Mouse (Mus musculus) liver, embryonic 16.5 days (tissue): ENCODE results near the gene Dcun1d4. TPM values are rescaled to one million over a fixed set of nuclear protein-coding genes. Genes with fewer than 3 reads are reported as not detected.

Source experiments
- ATAC-seq: fragments of 200-750 bp; cut with Nextera tagmentation; 2 replicates; pipeline ENCODE4 v1.8.0; 2017; ENCODE audit warnings: low read depth, mild to moderate bottlenecking, moderate number of reproducible peaks, moderate library complexity
- H3K27ac ChIP-seq: fragments of 300-500 bp; sonication (generic); 2 replicates; pipeline ENCODE4 v1.5.1; 2014; ENCODE audit warnings: mild to moderate bottlenecking, low read length
- H3K27me3 ChIP-seq: fragments of 300-500 bp; sonication (generic); 2 replicates; pipeline ENCODE4 v1.6.1; 2014; ENCODE audit warnings: low read depth, low read length, mixed read lengths; ENCODE audit not compliant: control insufficient read depth, insufficient read depth
- H3K36me3 ChIP-seq: fragments of 300-500 bp; sonication (generic); 2 replicates; pipeline ENCODE4 v1.6.1; 2014; ENCODE audit warnings: mild to moderate bottlenecking; ENCODE audit not compliant: control insufficient read depth, insufficient read depth
- H3K4me1 ChIP-seq: fragments of 300-500 bp; sonication (generic); 2 replicates; pipeline ENCODE4 v1.6.1; 2014; ENCODE audit warnings: low read depth, low read length, mixed read lengths; ENCODE audit not compliant: control insufficient read depth
- H3K4me2 ChIP-seq: fragments of 300-500 bp; sonication (generic); 2 replicates; pipeline ENCODE4 v1.6.1; 2014; ENCODE audit warnings: low read depth, low read length, mixed read lengths
- H3K4me3 ChIP-seq: fragments of 300-500 bp; sonication (generic); 2 replicates; pipeline ENCODE4 v1.5.1; 2014; ENCODE audit warnings: low read depth, mild to moderate bottlenecking, low read length
- H3K9ac ChIP-seq: fragments of 300-500 bp; sonication (generic); 2 replicates; pipeline ENCODE4 v1.6.1; 2014; ENCODE audit warnings: low read depth, low read length
- H3K9me3 ChIP-seq: fragments of 300-500 bp; sonication (generic); replicated peaks from 2 replicates; pipeline ENCODE4 v1.6.1; 2016; ENCODE audit warnings: low read length; ENCODE audit not compliant: control insufficient read depth
- WGBS: fragments of 180-500 bp; shearing (Covaris S2); extraction: QIAGEN DNeasy Blood & Tissue Kit; methylation state at CpG from one replicate; pipeline ENCODE4 v1.1.7; 2014; ENCODE audit not compliant: insufficient replicate concordance; 5-methylcytosine and 5-hydroxymethylcytosine counted together
- polyA plus RNA-seq: library from polyadenylated mRNA; unstranded; fragments of >200 nt; fragmentation: Nextera tagmentation; extraction: Ambion mirVana; gene quantifications from 2 replicates; pipeline ENCODE4 v1.2.1, GENCODE M21; 2015

Gene Dcun1d4
- polyA plus RNA-seq, 1 experiment from 2014 or later: 2.5 TPM

DNA sequence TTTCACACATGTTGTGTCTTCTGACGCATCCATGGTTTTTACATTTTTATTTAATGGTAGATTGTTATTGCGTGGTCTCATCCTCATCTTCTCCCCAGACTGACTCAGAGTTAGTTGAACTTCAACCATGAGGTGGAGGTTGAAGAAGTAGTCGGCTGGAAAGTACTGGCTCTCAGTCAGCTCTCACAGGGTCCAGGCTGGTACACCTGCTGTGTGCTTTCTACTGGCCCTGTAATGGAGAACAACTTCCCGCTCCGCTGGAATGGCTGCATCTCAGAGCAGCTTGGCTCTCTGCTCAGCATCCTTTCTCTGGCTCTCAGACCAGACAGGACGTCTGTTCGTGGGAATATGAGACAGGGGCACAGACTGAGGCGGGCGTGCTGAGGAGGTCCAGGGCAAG is 31.9 kb downstream of the Dcun1d4 start:
- no peak overlapping the region for H3K9ac ChIP-seq
- no peaks in the 10 kb centered on the region for H3K9me3 ChIP-seq
- WGBS: 76% methylated on average over 9 of the region's 9 CpGs
- no peaks in the 10 kb centered on the region for H3K27me3 ChIP-seq
- no peaks in the 10 kb centered on the region for H3K4me1 ChIP-seq
- no peak overlapping the region for H3K4me3 ChIP-seq
- H3K4me2 ChIP-seq: no peak overlapping the region
- H3K27ac ChIP-seq: no peak overlapping the region
- ATAC-seq: no peak
- H3K36me3 ChIP-seq: no peaks in the 10 kb centered on the region

DNA sequence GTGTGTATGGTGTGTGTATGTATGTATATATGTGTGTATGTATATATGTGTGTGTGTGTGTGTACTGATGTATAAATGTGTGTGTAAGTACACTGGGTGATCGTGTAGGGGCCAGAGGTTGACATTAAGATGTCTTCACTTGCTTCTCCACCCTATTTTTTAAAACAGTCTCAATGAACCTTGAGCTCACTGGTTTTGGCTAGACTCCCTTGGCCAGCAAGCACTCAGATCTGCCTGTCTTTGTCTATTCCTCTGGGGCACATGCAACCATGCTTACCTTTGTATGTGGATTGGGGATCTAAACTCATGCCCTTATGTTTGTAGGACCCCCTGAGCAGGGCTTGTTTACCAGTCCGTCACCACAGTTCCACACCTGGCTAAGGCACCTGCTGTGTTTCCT is 33.4 kb downstream of the Dcun1d4 start:
- no peaks in the 10 kb centered on the region for H3K36me3 ChIP-seq
- no peaks in the 10 kb centered on the region for H3K27me3 ChIP-seq
- no peak overlapping the region for H3K4me2 ChIP-seq
- H3K27ac ChIP-seq: no peak overlapping the region
- ATAC-seq: no peak
- no peak overlapping the region for H3K4me3 ChIP-seq
- WGBS: 70% methylated on average over 2 of the region's 2 CpGs
- no peaks in the 10 kb centered on the region for H3K9me3 ChIP-seq
- H3K9ac ChIP-seq: no peak overlapping the region
- no peaks in the 10 kb centered on the region for H3K4me1 ChIP-seq

DNA sequence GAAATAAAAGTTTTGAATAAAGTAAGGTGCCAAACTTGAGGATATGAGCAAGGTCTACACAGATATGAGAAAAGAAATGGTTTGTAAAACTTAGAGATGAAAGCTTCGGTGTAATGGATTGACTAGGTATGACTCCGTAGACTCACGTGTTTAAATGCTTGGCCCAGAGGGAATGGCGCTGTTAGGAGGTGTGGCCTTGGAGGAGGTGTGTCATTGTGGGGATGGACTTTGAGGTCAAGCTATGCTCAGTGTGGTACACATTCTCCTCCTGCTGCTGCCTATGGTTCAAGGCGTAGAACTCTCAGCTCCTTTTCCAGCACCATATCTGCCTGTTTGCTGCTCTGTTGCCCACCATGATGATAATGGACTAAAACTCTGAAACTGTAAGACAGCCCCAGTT is 36.5 kb downstream of the Dcun1d4 start:
- Histone ChIP-seq H3K4me3 (no peak overlapping the region), H3K9me3 (no peaks in the 10 kb centered on the region)
- 72% methylated on average over 5 of the region's 5 CpGs for WGBS

DNA sequence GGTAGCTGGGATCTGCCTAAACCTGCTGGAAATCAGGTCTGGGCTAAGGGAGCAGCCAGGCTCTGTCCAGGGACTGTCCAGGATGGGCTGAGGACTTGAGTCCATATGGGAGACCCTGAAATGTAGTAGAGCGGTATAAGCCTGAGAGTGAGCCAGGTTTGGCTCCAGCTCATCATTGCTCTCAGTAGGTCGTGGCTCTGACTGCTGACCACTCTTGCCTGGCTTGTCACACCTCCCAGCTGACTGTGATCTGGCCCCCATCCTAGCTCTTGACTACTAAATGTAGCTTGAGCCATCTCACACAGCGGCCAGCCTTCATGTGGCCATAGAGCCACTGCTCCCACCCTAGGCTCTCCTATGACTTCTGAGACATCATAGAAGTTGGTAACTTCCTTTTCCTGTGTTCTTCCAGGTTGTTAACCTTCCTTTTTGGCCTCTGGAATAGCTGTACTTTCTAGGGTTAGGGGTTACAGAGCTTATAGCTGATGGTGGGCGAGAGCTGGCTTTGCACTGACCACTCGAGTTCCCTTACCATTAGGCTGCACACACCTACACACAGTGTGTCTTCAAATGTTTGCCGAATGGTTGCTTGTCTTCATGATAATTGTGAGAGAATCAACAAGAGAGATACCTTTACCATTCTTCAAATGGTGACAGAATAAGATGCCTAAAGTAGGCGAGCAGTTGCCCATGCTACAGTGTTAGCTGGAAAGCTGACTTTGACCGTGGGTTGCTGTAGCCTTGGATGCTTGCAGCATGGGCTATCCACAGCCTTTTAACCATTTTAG is 37.8 kb downstream of the Dcun1d4 start:
- ATAC-seq: no peak
- Histone ChIP-seq H3K27me3 (no peaks in the 10 kb centered on the region), H3K36me3 (no peaks in the 10 kb centered on the region), H3K4me1 (peaks cover 2% of the 10 kb centered on the region), H3K9me3 (no peaks in the 10 kb centered on the region), H3K27ac (no peak overlapping the region), H3K4me3 (no peak overlapping the region), H3K4me2 (no peak overlapping the region), H3K9ac (no peak overlapping the region)
- 70% methylated on average over 8 of the region's 8 CpGs for WGBS

More for the DNA sequence above, 36.5 kb downstream of the Dcun1d4 start:
- ATAC-seq: no peak
- no peak overlapping the region for H3K4me2 ChIP-seq
- H3K36me3 ChIP-seq: no peaks in the 10 kb centered on the region
- H3K9ac ChIP-seq: no peak overlapping the region
- no peaks in the 10 kb centered on the region for H3K27me3 ChIP-seq
- no peak overlapping the region for H3K27ac ChIP-seq
- H3K4me1 ChIP-seq: no peaks in the 10 kb centered on the region

DNA sequence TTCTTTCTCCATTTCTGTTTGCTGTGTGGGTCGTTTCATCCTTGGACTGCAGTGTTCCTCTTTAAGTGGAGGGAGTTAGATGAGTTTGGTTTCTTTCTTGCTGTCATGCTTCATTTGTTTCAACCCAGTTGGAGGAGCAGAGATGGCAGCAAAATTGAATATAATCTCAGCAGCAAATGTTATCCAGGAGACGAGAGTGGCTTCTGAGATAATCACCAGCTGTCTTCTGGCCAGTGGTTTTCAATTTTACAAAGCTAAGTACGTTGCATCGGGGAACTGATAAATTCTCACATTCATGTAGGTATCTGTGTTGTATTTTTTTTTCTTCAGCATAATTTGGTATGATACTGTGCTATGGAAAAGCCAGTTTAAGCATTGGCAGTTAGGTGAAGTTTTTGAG is 40.0 kb downstream of the Dcun1d4 start:
- Histone ChIP-seq H3K4me2 (no peak overlapping the region), H3K27ac (no peak overlapping the region), H3K27me3 (no peaks in the 10 kb centered on the region), H3K4me3 (no peak overlapping the region), H3K36me3 (no peaks in the 10 kb centered on the region), H3K4me1 (peaks cover 4% of the 10 kb centered on the region), H3K9me3 (no peaks in the 10 kb centered on the region), H3K9ac (no peak overlapping the region)
- 42% methylated on average over 4 of the region's 4 CpGs for WGBS
- ATAC-seq: no peak

DNA sequence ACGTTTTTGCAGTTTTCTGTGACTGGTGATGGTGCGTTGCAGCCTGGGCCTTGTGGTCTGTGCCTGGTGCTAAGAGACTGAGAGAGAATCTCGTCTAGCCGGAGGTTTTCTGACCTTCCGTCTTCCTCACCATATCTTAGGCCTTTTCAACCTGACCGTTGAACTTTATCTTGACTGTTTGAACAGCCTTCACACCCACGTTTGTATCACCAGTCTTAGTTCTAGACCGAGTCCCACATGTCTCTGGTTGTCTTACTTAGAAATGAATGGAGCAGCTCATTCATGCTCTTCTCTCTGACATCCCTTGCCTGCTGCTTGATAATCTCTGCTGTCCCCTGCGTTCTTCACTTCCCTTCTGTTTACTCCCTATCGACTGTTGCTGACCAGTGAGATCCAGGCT is 42.4 kb downstream of the Dcun1d4 start:
- H3K4me3 ChIP-seq: no peak overlapping the region
- H3K9me3 ChIP-seq: no peaks in the 10 kb centered on the region
- no peaks in the 10 kb centered on the region for H3K36me3 ChIP-seq
- WGBS: 40% methylated on average over 10 of the region's 10 CpGs
- ATAC-seq: no peak
- H3K27ac ChIP-seq: no peak overlapping the region
- peaks cover 4% of the 10 kb centered on the region for H3K4me1 ChIP-seq
- no peak overlapping the region for H3K4me2 ChIP-seq
- H3K27me3 ChIP-seq: no peaks in the 10 kb centered on the region
- no peak overlapping the region for H3K9ac ChIP-seq

DNA sequence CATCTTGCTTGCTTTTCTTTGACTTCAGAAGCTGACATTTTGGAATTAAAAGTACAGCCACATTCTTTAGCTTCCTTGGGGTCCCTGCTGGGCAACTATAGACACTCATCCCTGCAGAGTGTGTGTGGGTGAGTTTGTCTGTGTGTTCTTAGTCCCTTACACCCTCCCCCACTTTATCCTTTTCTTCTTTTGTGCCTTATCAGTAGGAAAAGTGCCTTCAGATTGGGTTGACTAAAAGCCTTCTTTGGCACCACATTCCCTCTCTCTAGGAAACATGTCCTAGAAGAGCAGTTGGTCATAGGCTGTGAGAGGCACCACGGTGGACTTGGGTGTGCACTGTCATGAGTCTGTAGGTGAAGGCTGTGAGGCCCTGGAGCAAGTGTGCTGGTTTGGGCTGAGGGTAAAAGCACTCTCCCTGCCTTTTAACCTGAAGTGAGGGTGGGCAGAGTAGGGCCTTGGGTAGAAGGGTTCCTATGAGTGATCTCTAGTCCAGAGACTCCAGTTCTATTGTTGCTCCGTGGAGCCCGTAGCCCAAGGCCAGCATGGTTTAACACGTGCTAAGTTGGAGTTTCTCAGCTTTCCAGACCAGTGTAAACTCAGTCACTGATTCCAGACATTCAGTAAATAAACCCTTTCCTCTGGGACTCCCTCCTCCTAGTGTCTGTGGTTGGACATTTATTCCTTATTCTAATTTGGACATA is 43.6 kb downstream of the Dcun1d4 start:
- H3K27ac ChIP-seq: no peak overlapping the region
- WGBS: 67% methylated on average over 4 of the region's 4 CpGs
- no peaks in the 10 kb centered on the region for H3K36me3 ChIP-seq
- peak; percentile 30; the same call in 1 of the 2 replicates for ATAC-seq
- H3K9me3 ChIP-seq: no peaks in the 10 kb centered on the region
- no peaks in the 10 kb centered on the region for H3K27me3 ChIP-seq
- H3K4me3 ChIP-seq: no peak overlapping the region
- no peak overlapping the region for H3K9ac ChIP-seq
- H3K4me1 ChIP-seq: peaks cover 4% of the 10 kb centered on the region
- H3K4me2 ChIP-seq: no peak overlapping the region

DNA sequence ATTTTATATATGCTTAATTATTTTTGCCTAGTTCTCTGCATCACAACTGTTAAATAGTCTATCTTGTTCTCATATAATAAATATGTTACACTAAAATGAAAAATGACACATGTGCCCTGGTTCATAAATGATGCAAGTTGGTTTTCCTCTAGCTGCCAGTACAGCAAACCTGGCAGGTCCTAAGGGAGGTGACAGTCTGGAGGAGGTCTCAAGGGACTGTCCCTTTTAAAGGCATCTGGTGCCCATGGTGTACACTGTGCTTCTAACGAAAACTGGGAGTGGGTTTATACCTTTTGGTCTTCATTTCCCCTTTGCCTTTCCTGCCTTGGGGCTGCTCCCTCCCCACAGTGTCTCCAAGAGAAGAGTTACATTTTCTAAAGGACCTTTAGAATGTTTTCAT is 51.4 kb downstream of the Dcun1d4 start:
- Histone ChIP-seq H3K4me3 (no peak overlapping the region), H3K27me3 (no peaks in the 10 kb centered on the region), H3K27ac (no peak overlapping the region), H3K4me1 (no peaks in the 10 kb centered on the region), H3K4me2 (no peak overlapping the region), H3K9ac (no peak overlapping the region), H3K9me3 (no peaks in the 10 kb centered on the region), H3K36me3 (no peaks in the 10 kb centered on the region)
- ATAC-seq: no peak
- WGBS: 60% methylated on average over 1 of the region's 1 CpGs

DNA sequence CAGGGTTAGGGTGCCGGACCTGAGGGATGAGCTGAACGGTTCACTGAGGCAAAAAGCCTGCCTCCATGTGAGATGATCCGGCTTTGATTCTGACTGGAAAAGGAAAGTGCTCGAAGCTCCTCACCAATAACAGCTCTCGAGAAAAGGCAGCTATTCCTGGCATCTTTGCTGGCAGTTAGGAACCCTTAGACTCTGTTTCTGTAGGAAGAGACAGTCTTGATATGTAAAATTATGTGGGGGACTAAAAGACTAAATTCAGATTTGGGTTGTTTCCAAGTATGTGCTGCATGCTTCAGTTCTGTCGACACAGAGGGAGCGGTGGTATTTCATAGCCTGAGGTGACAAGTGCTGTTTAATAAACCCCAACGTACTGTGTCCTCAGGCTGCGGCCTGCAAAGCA is 52.1 kb downstream of the Dcun1d4 start:
- Histone ChIP-seq H3K36me3 (no peaks in the 10 kb centered on the region), H3K27me3 (no peaks in the 10 kb centered on the region), H3K27ac (no peak overlapping the region), H3K4me2 (no peak overlapping the region), H3K4me1 (no peaks in the 10 kb centered on the region), H3K9ac (no peak overlapping the region), H3K4me3 (no peak overlapping the region), H3K9me3 (no peaks in the 10 kb centered on the region)
- WGBS: 75% methylated on average over 9 of the region's 9 CpGs
- ATAC-seq: no peak
